Mouse (Mus musculus) lung, embryonic 16.5 days (tissue): ENCODE measurements around the gene Rbm34. TPM values are rescaled to one million over a fixed set of nuclear protein-coding genes. Genes with fewer than 3 reads are reported as not detected.

Experiments
- ATAC-seq: fragments of 200-750 bp; cut with Nextera tagmentation; 2 replicates; pipeline ENCODE4 v1.8.0; 2017; ENCODE audit warnings: low read depth, mild to moderate bottlenecking, moderate library complexity
- H3K27ac ChIP-seq: fragments of 300-500 bp; sonication (generic); 2 replicates; pipeline ENCODE4 v1.5.1; 2014; ENCODE audit warnings: mild to moderate bottlenecking, control low read depth, low read length
- H3K27me3 ChIP-seq: fragments of 300-500 bp; sonication (generic); 2 replicates; pipeline ENCODE4 v1.6.1; 2014; ENCODE audit warnings: low read depth, low read length, mixed read lengths; ENCODE audit not compliant: control insufficient read depth, insufficient read depth
- H3K36me3 ChIP-seq: fragments of 300-500 bp; sonication (generic); 2 replicates; pipeline ENCODE4 v1.6.1; 2014; ENCODE audit warnings: low read length; ENCODE audit not compliant: control insufficient read depth, insufficient read depth
- H3K4me1 ChIP-seq: fragments of 300-500 bp; sonication (generic); replicated peaks from 2 replicates; pipeline ENCODE4 v1.6.1; 2014; ENCODE audit warnings: low read length, mixed read lengths; ENCODE audit not compliant: control insufficient read depth, insufficient read depth
- H3K4me2 ChIP-seq: fragments of 300-500 bp; sonication (generic); 2 replicates; pipeline ENCODE4 v1.6.1; 2014; ENCODE audit warnings: low read depth, low read length, control low read depth
- H3K4me3 ChIP-seq: fragments of 300-500 bp; sonication (generic); 2 replicates; pipeline ENCODE4 v1.5.1; 2014; ENCODE audit warnings: mild to moderate bottlenecking, low read length, control low read depth
- H3K9ac ChIP-seq: fragments of 300-500 bp; sonication (generic); 2 replicates; pipeline ENCODE4 v1.6.1; 2014; ENCODE audit warnings: low read length, control low read depth
- H3K9me3 ChIP-seq: fragments of 300-500 bp; sonication (generic); 2 replicates; pipeline ENCODE4 v1.6.1; 2016; ENCODE audit warnings: low read length; ENCODE audit not compliant: control insufficient read depth
- WGBS: fragments of 180-500 bp; shearing (Covaris S2); extraction: QIAGEN DNeasy Blood & Tissue Kit; methylation state at CpG from one replicate; pipeline ENCODE4 v1.1.7; 2014; 5-methylcytosine and 5-hydroxymethylcytosine counted together
- polyA plus RNA-seq: library from polyadenylated mRNA; unstranded; fragments of >200 nt; fragmentation: Nextera tagmentation; extraction: Ambion mirVana; gene quantifications from 2 replicates; pipeline ENCODE4 v1.2.1, GENCODE M21; 2015

Rbm34 gene
- polyA plus RNA-seq, 1 experiment from 2014 or later: 17.1 TPM

- peaks cover 14% of the 10 kb centered on the region for H3K36me3 ChIP-seq
- ATAC-seq: 0 out of 2 replicates have a peak, but pooled peaks have one; percentile 21
- peaks cover 7% of the 10 kb centered on the region; the same call in 1 of the 2 replicates for H3K4me1 ChIP-seq
Measured at GRCm38 (mm10) chr8:126928755-126929505, 41.9 kb downstream of the Rbm34 start.

DNA sequence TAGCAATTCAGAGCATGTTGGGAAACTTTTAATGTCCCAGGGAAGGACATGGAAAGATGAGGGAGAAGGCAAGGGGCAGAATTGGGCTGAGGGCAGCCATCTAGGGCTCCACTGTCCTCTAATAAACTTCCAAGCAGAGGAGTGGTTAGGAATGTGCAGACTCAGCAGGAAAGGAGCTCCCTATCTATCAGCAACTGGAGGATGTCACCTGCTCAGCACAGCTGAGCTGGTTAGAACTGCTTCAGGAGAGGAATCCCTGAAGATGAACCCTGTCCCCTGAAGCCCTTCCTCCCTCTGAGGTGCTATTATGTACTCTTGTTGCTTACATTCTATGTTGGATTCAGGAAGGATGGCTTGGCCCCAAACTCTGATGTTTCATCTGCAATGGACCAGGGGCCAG, 42.8 kb downstream of the Rbm34 start:
- ATAC-seq: no peak
- H3K36me3 ChIP-seq: peaks cover 6% of the 10 kb centered on the region; the same call in 1 of the 2 replicates

More at GRCm38 (mm10) chr8:126928755-126929505, 41.9 kb downstream of the Rbm34 start:
- 87% methylated on average over 10 of the region's 10 CpGs for WGBS
- H3K27ac ChIP-seq: no peak overlapping the region
- no peaks in the 10 kb centered on the region for H3K9me3 ChIP-seq
- no peak overlapping the region for H3K4me3 ChIP-seq
- no peak overlapping the region for H3K4me2 ChIP-seq
- no peak overlapping the region for H3K9ac ChIP-seq
- H3K27me3 ChIP-seq: no peaks in the 10 kb centered on the region

DNA sequence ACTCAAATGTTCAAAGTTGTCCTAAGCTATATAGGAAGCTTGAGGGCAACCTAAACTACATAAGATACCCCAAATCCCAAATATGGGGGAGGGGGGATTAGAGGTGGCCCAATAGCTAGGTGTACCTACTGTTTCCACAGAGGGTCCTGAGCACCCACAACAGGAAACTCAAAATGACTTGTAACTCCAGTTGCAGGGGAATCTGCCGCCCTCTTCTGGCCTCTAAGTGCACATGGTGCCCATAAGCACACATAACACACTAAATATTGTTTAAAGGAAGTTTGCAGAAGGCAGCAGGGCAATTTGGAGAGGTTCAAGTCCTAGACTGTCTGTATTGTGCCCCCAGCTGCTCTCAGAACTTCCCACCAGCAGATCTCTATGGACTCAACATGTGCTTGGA, 43.8 kb downstream of the Rbm34 start:
- H3K4me3 ChIP-seq: no peak overlapping the region
- no peak overlapping the region for H3K9ac ChIP-seq
- H3K27ac ChIP-seq: no peak overlapping the region
- H3K27me3 ChIP-seq: no peaks in the 10 kb centered on the region
- H3K36me3 ChIP-seq: peaks cover 4% of the 10 kb centered on the region; the same call in 1 of the 2 replicates
- ATAC-seq: no peak
- peaks cover 7% of the 10 kb centered on the region; the same call in 1 of the 2 replicates for H3K4me1 ChIP-seq
- H3K4me2 ChIP-seq: no peak overlapping the region
- WGBS: 40% methylated on average over 1 of the region's 1 CpGs
- no peaks in the 10 kb centered on the region for H3K9me3 ChIP-seq

More for the DNA sequence above, 42.8 kb downstream of the Rbm34 start:
- H3K27me3 ChIP-seq: no peaks in the 10 kb centered on the region
- H3K4me1 ChIP-seq: peaks cover 7% of the 10 kb centered on the region; the same call in 1 of the 2 replicates
- no peak overlapping the region for H3K27ac ChIP-seq
- H3K9me3 ChIP-seq: no peaks in the 10 kb centered on the region
- no peak overlapping the region for H3K9ac ChIP-seq
- H3K4me3 ChIP-seq: no peak overlapping the region
- H3K4me2 ChIP-seq: no peak overlapping the region

- H3K9me3 ChIP-seq: no peaks in the 10 kb centered on the region
- no peak overlapping the region for H3K9ac ChIP-seq
- ATAC-seq: no peak
- H3K27ac ChIP-seq: no peak overlapping the region
- no peaks in the 10 kb centered on the region for H3K27me3 ChIP-seq
- no peak overlapping the region for H3K4me2 ChIP-seq
- H3K4me3 ChIP-seq: no peak overlapping the region
- H3K4me1 ChIP-seq: peaks cover 8% of the 10 kb centered on the region; the same call in 1 of the 2 replicates
- WGBS: 81% methylated on average over 7 of the region's 7 CpGs
- H3K36me3 ChIP-seq: no peaks in the 10 kb centered on the region
Measured at GRCm38 (mm10) chr8:126922981-126923380, 47.9 kb downstream of the Rbm34 start.

- no peak overlapping the region for H3K27ac ChIP-seq
- H3K4me3 ChIP-seq: no peak overlapping the region
- ATAC-seq: no peak
- H3K9me3 ChIP-seq: no peaks in the 10 kb centered on the region
- no peak overlapping the region for H3K4me2 ChIP-seq
- no peaks in the 10 kb centered on the region for H3K27me3 ChIP-seq
- WGBS: 87% methylated on average over 3 of the region's 3 CpGs
- peaks cover 16% of the 10 kb centered on the region for H3K4me1 ChIP-seq
- no peak overlapping the region for H3K9ac ChIP-seq
- H3K36me3 ChIP-seq: no peaks in the 10 kb centered on the region
Measured at GRCm38 (mm10) chr8:126921432-126921831, 49.4 kb downstream of the Rbm34 start.

- ATAC-seq: peak; percentile 87
- no peak overlapping the region for H3K4me2 ChIP-seq
Measured at GRCm38 (mm10) chr8:126920845-126921244, 50.0 kb downstream of the Rbm34 start.

DNA sequence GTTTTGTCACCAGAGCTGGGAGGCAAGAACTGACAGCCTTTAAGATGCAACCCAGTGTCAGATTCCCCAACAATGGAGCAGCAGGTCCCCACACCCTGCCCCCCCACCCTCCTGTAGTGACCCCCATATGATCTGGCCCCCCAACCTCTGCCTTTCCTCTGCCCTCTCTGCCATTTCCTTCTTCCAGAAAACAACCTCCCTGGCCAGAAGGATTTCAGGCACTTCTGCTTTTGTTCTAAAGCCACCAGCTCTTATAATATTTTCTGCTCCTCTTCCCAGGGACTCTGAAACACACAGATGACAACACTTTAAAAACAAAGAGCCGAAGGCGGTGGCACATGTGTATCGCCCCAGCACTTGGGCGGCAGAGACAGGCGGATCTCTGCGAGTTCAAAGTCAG, 50.5 kb downstream of the Rbm34 start:
- Histone ChIP-seq H3K36me3 (no peaks in the 10 kb centered on the region), H3K4me2 (no peak overlapping the region), H3K27ac (peak overlapping the region; percentile 60), H3K9me3 (no peaks in the 10 kb centered on the region), H3K4me1 (peaks cover 16% of the 10 kb centered on the region), H3K27me3 (no peaks in the 10 kb centered on the region), H3K4me3 (no peak overlapping the region), H3K9ac (peak overlapping the region; percentile 17)
- no peak for ATAC-seq
- WGBS: 76% methylated on average over 6 of the region's 6 CpGs

More at GRCm38 (mm10) chr8:126920845-126921244, 50.0 kb downstream of the Rbm34 start:
- Histone ChIP-seq H3K27me3 (no peaks in the 10 kb centered on the region), H3K4me1 (peaks cover 16% of the 10 kb centered on the region), H3K27ac (peak overlapping the region; percentile 60), H3K4me3 (no peak overlapping the region), H3K36me3 (no peaks in the 10 kb centered on the region), H3K9me3 (no peaks in the 10 kb centered on the region), H3K9ac (peak overlapping the region; percentile 17)
- 15% methylated on average over 3 of the region's 3 CpGs for WGBS

GRCm38 (mm10) chr8:126919703-126920102, 51.2 kb downstream of the Rbm34 start:
- Histone ChIP-seq H3K4me3 (no peak overlapping the region), H3K9me3 (no peaks in the 10 kb centered on the region), H3K27ac (no peak overlapping the region), H3K4me2 (no peak overlapping the region), H3K4me1 (peaks cover 23% of the 10 kb centered on the region), H3K27me3 (no peaks in the 10 kb centered on the region), H3K9ac (0 out of 2 replicates have a peak overlapping the region, but pooled peaks have one; percentile 10), H3K36me3 (no peaks in the 10 kb centered on the region)
- 82% methylated on average over 5 of the region's 5 CpGs for WGBS
- no peak for ATAC-seq

DNA sequence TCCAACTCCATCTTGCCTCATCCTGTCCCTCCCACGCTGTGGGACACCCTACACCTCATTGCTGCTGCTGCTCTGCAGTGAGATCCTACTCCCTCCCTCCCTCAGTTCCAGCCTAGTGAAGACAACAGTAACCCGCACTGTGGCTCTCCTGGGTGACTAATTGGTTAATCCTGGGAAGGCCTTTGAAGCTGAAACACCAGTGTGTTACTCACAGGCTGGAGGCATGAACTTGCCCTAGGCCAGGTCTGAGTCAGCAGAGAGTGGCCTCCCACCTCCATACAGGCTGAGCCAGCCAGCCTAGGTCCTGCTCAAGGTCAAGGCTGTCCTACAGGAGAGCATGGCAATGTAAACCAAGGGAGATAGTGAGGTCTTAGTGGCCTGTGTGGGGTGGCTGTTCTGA, 51.6 kb downstream of the Rbm34 start:
- no peaks in the 10 kb centered on the region for H3K36me3 ChIP-seq
- WGBS: 77% methylated on average over 2 of the region's 2 CpGs
- H3K9me3 ChIP-seq: no peaks in the 10 kb centered on the region
- H3K27me3 ChIP-seq: no peaks in the 10 kb centered on the region
- no peak overlapping the region for H3K4me3 ChIP-seq
- ATAC-seq: no peak
- peaks cover 23% of the 10 kb centered on the region for H3K4me1 ChIP-seq
- H3K9ac ChIP-seq: 0 out of 2 replicates have a peak overlapping the region, but pooled peaks have one; percentile 10
- H3K27ac ChIP-seq: no peak overlapping the region
- no peak overlapping the region for H3K4me2 ChIP-seq
